Mouse (Mus musculus) heart, embryonic 15.5 days (tissue): ENCODE measurements around the gene Tnfrsf26. TPM values are rescaled to one million over a fixed set of nuclear protein-coding genes. Genes with fewer than 3 reads are reported as not detected.

Source experiments
- microRNA-seq: library from miRNA; unstranded; fragments of <30 nt; microRNA quantifications from one replicate; pipeline ENCODE4, GENCODE M21; 2016
- polyA plus RNA-seq: library from polyadenylated mRNA; unstranded; fragments of >200 nt; fragmentation: Nextera tagmentation; extraction: Ambion mirVana; gene quantifications from 2 replicates; pipeline ENCODE4 v1.2.1, GENCODE M21; 2015

Gene Tnfrsf26
- polyA plus RNA-seq, 1 experiment from 2014 or later: 0.64 TPM

Small RNAs within 50 kb of the gene (microRNA-seq; reads per million reads assigned to microRNA genes)
- not detected for gene Mir7064

Other genes with a start within 250 kb of the Tnfrsf26 start
- 369 and 534 TPM in 2 replicates for gene Cdkn1c, start 167.7 kb downstream of the Tnfrsf26 start, polyA plus RNA-seq
- gene Slc22a18, start 155.0 kb downstream of the Tnfrsf26 start, polyA plus RNA-seq: 0.82 and 1.7 TPM in 2 replicates
- gene Phlda2, start 125.6 kb downstream of the Tnfrsf26 start, polyA plus RNA-seq: 0.45 and 0.82 TPM in 2 replicates
- gene Nap1l4, start 79.6 kb downstream of the Tnfrsf26 start, polyA plus RNA-seq: 218 and 232 TPM in 2 replicates
- gene Cars, start 28.6 kb downstream of the Tnfrsf26 start, polyA plus RNA-seq: 24.7 and 34.5 TPM in 2 replicates
- gene Tnfrsf22, start 20.9 kb upstream of the Tnfrsf26 start, polyA plus RNA-seq: 2.7 and 2.8 TPM in 2 replicates
- gene Tnfrsf23, start 57.1 kb upstream of the Tnfrsf26 start, polyA plus RNA-seq: 1.9 and 3.0 TPM in 2 replicates
- 31.2 and 39.7 TPM in 2 replicates for gene Osbpl5, start 128.3 kb upstream of the Tnfrsf26 start, polyA plus RNA-seq
- not detected in 2 replicates for gene Mrgprg, start 138.3 kb upstream of the Tnfrsf26 start, polyA plus RNA-seq
- gene Mrgpre, start 155.8 kb upstream of the Tnfrsf26 start, polyA plus RNA-seq: 1.4 and 2.8 TPM in 2 replicates
- gene Nadsyn1, start 194.1 kb upstream of the Tnfrsf26 start, polyA plus RNA-seq: 8.3 and 9.4 TPM in 2 replicates
- 14.1 and 25.2 TPM in 2 replicates for gene Dhcr7, start 194.4 kb upstream of the Tnfrsf26 start, polyA plus RNA-seq
- gene Gm498, start 238.1 kb upstream of the Tnfrsf26 start, polyA plus RNA-seq: not detected in 2 replicates